Mouse (Mus musculus): ENCODE results near the gene Pou2f2. TPM values are rescaled to one million over a fixed set of nuclear protein-coding genes. Genes with fewer than 3 reads are reported as not detected.

The Pou2f2 gene
- total and polyA plus RNA-seq, 3 experiments: 8.9 to 102 (median 46.1) TPM

DNA sequence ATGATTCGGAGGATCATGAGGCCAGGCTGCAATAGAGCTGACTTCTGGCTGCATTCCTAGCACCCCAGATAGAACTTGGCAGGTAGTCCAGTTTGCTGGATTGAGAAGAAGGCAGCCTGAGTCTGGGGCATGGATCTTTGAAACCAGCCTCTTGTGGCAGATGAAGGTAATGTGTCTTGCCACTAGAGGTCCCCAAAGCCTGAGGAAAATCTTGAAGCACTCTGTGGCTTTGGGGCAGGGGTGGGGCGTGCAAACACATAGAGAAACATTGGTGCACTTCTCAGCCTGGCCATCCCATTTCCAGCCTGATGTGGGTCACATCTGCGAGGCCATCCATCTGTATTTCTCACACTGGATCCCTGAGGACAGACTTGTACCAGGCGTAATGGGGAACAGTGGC, 97.0 kb downstream of the Pou2f2 start:
- no peaks in the 10 kb centered on the region for H3K9me3 ChIP-seq (replicated peaks; ENCODE audit: low read length)
- TF ChIP-seq CTCF (conservative IDR thresholded peaks at IDR 0.05 in 1 of 2, IDR thresholded peaks at IDR 0.05 in 1 of 2; ENCODE audit: low read depth in 2 of 2, low read length in 2 of 2): peak; percentile 61 to 84
- no peak for TF ChIP-seq ETS1 (conservative IDR thresholded peaks at IDR 0.05; ENCODE audit: low read depth, low read length)
- TF ChIP-seq POLR2AphosphoS2 (IDR thresholded peaks at IDR 0.05; ENCODE audit: low read depth, low read length): no peak
- TF ChIP-seq USF1 (IDR thresholded peaks at IDR 0.05; ENCODE audit: low read depth, low read length): no peak
- TF ChIP-seq MXI1 (IDR thresholded peaks at IDR 0.05; ENCODE audit: low read depth, low read length): no peak
- TF ChIP-seq USF2 (conservative IDR thresholded peaks at IDR 0.05; ENCODE audit: low read depth, low read length): no peak
- no peak for TF ChIP-seq ZKSCAN1 (IDR thresholded peaks at IDR 0.05; ENCODE audit: borderline replicate concordance, low read depth, low read length)
- peak; percentile 7; the same call in 1 of the 2 replicates for TF ChIP-seq IRF4 (IDR thresholded peaks at IDR 0.05; ENCODE audit: low read depth, low read length)
- TF ChIP-seq ZC3H11A (IDR thresholded peaks at IDR 0.05; ENCODE audit: low read depth, low read length): no peak
- TF ChIP-seq RAD21 (IDR thresholded peaks at IDR 0.05; ENCODE audit: low read depth, low read length): peak; percentile 79
- no peak for TF ChIP-seq SIN3A (IDR thresholded peaks at IDR 0.05; ENCODE audit: low read length)
- no peak for TF ChIP-seq GABPA (IDR thresholded peaks at IDR 0.05; ENCODE audit: insufficient replicate concordance, low read depth, low read length)
- no peak for TF ChIP-seq BHLHE40 (IDR thresholded peaks at IDR 0.05; ENCODE audit: low read depth, low read length)
- 0 out of 2 replicates have a peak, but pooled peaks have one; percentile 48 for TF ChIP-seq MAZ (IDR thresholded peaks at IDR 0.05; ENCODE audit: low read depth, low read length)
- no peak for TF ChIP-seq JUN (IDR thresholded peaks at IDR 0.05; ENCODE audit: insufficient read depth, low read depth, low read length)
- TF ChIP-seq KAT2A (IDR thresholded peaks at IDR 0.05; ENCODE audit: insufficient replicate concordance, low read length): no peak
- no peak for TF ChIP-seq ELF1 (IDR thresholded peaks at IDR 0.05; ENCODE audit: low read depth, low read length)
- no peak for TF ChIP-seq RCOR1 (conservative IDR thresholded peaks at IDR 0.05; ENCODE audit: low read depth, low read length)
- TF ChIP-seq EP300 (IDR thresholded peaks at IDR 0.05; ENCODE audit: low read length): no peak
- TF ChIP-seq MEF2A (IDR thresholded peaks at IDR 0.05; ENCODE audit: borderline replicate concordance, low read depth, low read length): no peak
- TF ChIP-seq TBP (conservative IDR thresholded peaks at IDR 0.05; ENCODE audit: low read depth, low read length): no peak
- no peak for TF ChIP-seq HCFC1 (IDR thresholded peaks at IDR 0.05; ENCODE audit: low read depth, low read length)
- TF ChIP-seq JUND (conservative IDR thresholded peaks at IDR 0.05; ENCODE audit: low read depth, low read length): no peak
- TF ChIP-seq ZNF384 (IDR thresholded peaks at IDR 0.05; ENCODE audit: low read depth, low read length): no peak
- TF ChIP-seq SMC3 (IDR thresholded peaks at IDR 0.05; ENCODE audit: low read depth, low read length): peak; percentile 66
- no peak for TF ChIP-seq PAX5 (IDR thresholded peaks at IDR 0.05; ENCODE audit: low read length)
- TF ChIP-seq MYC (IDR thresholded peaks at IDR 0.05; ENCODE audit: low read depth, low read length): no peak
- no peak for TF ChIP-seq NRF1 (IDR thresholded peaks at IDR 0.05; ENCODE audit: low read depth, low read length)
- H3K27me3 ChIP-seq (replicated peaks): no peaks in the 10 kb centered on the region
- in situ Hi-C loops (cut with MboI; ENCODE audit: low pct_ligation_motif_present, low pct_unique_long_range_greater_than_20kb, low sequenced_read_pairs) (no loop called here), dilution Hi-C loops (cut with MboI; ENCODE audit: extremely low pct_ligation_motif_present, extremely low pct_unique_long_range_greater_than_20kb, low sequenced_read_pairs) (no loop called here)
- H3K27ac ChIP-seq (ENCODE audit: insufficient read depth, low read depth): no peak overlapping the region
- peaks cover 20 to 68% of the 10 kb centered on the region in 2 experiments for H3K4me1 ChIP-seq (ENCODE audit: control insufficient read depth in 1 of 2, insufficient read depth in 2 of 2)
- no peak overlapping the region for H3K4me3 ChIP-seq (replicated peaks in 1 of 3; ENCODE audit: low read depth in 2 of 3, low read length in 2 of 3, poor library complexity in 1 of 3)
- H3K36me3 ChIP-seq (replicated peaks in 1 of 2; ENCODE audit: control insufficient read depth in 1 of 2, insufficient read depth in 1 of 2, low read length in 1 of 2): peaks cover 42 to 56% of the 10 kb centered on the region in 2 experiments
- H3K4me2 ChIP-seq (ENCODE audit: insufficient read depth, low read depth, poor library complexity, severe bottlenecking): no peak overlapping the region
- no peak overlapping the region for H3K9ac ChIP-seq (ENCODE audit: insufficient read depth, low read depth)
- peaks cover 24% of the 10 kb centered on the region for H3K79me2 ChIP-seq (replicated peaks; ENCODE audit: control insufficient read depth, extremely low read depth, insufficient read depth, poor library complexity, severe bottlenecking)
- peak; percentile 76 for DNase-seq (ENCODE audit: extremely low read depth)
